Mouse (Mus musculus) liver, embryonic 15.5 days (tissue): Measurements from ENCODE around the gene St6galnac1. TPM values are rescaled to one million over a fixed set of nuclear protein-coding genes. Genes with fewer than 3 reads are reported as not detected.
"Not testable (repeated sequence)": the region's sequence is repeated elsewhere in the genome, so short reads cannot be mapped to it uniquely, and the experiment has no call there.

Experiments
- ATAC-seq: fragments of 200-750 bp; cut with Nextera tagmentation; 2 replicates; pipeline ENCODE4 v1.8.0; 2017; ENCODE audit warnings: moderate number of reproducible peaks, mild to moderate bottlenecking, moderate library complexity; ENCODE audit not compliant: insufficient read depth
- H3K27ac ChIP-seq: fragments of 300-500 bp; sonication (generic); replicated peaks from 2 replicates; pipeline ENCODE4 v1.5.1; 2015; ENCODE audit warnings: mild to moderate bottlenecking, inconsistent platforms
- H3K27me3 ChIP-seq: fragments of 300-500 bp; sonication (generic); 2 replicates; pipeline ENCODE4 v1.6.1; 2015; ENCODE audit warnings: mild to moderate bottlenecking, inconsistent platforms
- H3K36me3 ChIP-seq: fragments of 300-500 bp; sonication (generic); replicated peaks from 2 replicates; pipeline ENCODE4 v1.6.1; 2015; ENCODE audit warnings: moderate library complexity, mild to moderate bottlenecking, inconsistent platforms
- H3K4me1 ChIP-seq: fragments of 300-500 bp; sonication (generic); replicated peaks from 2 replicates; pipeline ENCODE4 v1.6.1; 2015; ENCODE audit warnings: inconsistent platforms
- H3K4me2 ChIP-seq: fragments of 300-500 bp; sonication (generic); 2 replicates; pipeline ENCODE4 v1.6.1; 2015; ENCODE audit warnings: moderate library complexity, mild to moderate bottlenecking, inconsistent platforms
- H3K4me3 ChIP-seq: fragments of 300-500 bp; sonication (generic); replicated peaks from 2 replicates; pipeline ENCODE4 v1.5.1; 2015; ENCODE audit warnings: mild to moderate bottlenecking, inconsistent platforms
- H3K9ac ChIP-seq: fragments of 300-500 bp; sonication (generic); 2 replicates; pipeline ENCODE4 v1.6.1; 2015; ENCODE audit warnings: moderate library complexity, mild to moderate bottlenecking, inconsistent platforms
- H3K9me3 ChIP-seq: fragments of 300-500 bp; sonication (generic); replicated peaks from 2 replicates; pipeline ENCODE4 v1.6.1; 2016; ENCODE audit warnings: inconsistent platforms
- WGBS: fragments of 180-500 bp; shearing (Covaris S2); methylation state at CpG from one replicate; pipeline ENCODE4 v1.1.7; 2015; ENCODE audit warnings: mixed read lengths; ENCODE audit not compliant: insufficient replicate concordance; 5-methylcytosine and 5-hydroxymethylcytosine counted together
- polyA plus RNA-seq: library from polyadenylated mRNA; unstranded; fragments of >200 nt; fragmentation: Nextera tagmentation; extraction: Ambion mirVana; gene quantifications from 2 replicates; pipeline ENCODE4 v1.2.1, GENCODE M21; 2015

The St6galnac1 gene
- polyA plus RNA-seq, 1 experiment from 2014 or later = not detected

DNA sequence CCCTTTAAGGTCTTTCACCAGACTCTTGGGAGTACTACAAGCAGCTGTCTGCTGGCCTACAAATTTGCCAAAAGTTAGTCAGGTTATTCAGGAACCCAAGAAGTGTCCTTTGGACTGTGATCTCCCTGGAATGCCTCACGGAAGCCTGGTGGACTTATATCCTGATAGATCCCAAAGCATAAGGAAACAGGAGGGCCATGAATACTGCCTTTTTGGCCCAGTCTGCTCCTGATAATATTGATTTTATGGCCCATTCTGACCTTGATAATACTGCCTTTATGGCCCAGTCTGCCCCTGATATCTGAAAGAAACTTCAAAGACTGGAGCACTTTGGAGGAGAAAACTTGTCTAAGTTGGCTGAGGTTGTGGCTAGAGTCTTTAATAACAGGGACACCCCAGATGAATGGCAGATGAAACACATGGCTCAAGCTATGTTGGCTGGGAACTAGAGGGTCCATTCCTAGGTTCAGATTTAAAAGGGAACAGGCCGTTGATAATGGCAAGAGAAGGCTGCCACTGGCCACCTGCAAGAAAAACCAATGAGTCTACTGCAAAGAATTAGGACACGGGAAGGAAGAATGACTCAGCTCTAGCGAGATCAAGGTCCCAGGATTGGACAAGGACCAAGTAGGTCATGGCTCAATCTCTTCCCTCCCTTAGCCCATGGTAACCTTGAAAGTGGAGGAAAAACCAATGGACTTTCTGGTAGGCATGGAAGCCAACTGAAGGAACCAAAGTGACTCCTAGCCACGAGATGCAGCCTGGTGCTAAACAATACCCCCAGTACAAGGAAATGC lies 21.4 kb downstream of the St6galnac1 start:
- no peak overlapping the region for H3K4me3 ChIP-seq
- H3K27ac ChIP-seq = no peak overlapping the region
- ATAC-seq = no peak
- no peaks in the 10 kb centered on the region for H3K27me3 ChIP-seq
- H3K4me2 ChIP-seq = no peak overlapping the region
- WGBS = 61% methylated on average over 5 of the region's 5 CpGs
- no peaks in the 10 kb centered on the region for H3K9me3 ChIP-seq
- H3K36me3 ChIP-seq = no peaks in the 10 kb centered on the region
- no peaks in the 10 kb centered on the region for H3K4me1 ChIP-seq
- no peak overlapping the region for H3K9ac ChIP-seq

DNA sequence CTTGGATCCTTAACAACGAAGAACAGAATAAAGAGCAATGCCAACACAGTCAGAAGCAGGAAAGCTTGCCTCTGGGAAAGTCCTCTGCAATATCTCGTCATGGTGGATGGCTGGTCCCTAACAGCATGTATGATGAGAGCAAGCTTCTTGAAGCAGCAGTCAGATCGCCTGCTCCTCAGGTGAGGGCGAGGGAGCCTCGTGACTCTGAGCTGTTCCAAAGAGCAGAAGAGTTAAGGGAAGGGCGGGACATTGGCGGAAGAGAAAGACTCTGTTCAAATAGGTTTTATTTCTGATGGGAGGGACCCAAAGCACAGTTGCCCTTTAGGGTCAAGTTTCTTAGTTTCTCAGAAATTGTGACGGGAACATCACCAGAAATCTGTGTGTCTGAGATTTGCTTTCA lies 25.6 kb downstream of the St6galnac1 start:
- Histone ChIP-seq H3K4me3 (no peak overlapping the region), H3K9me3 (no peaks in the 10 kb centered on the region), H3K4me1 (no peaks in the 10 kb centered on the region), H3K27ac (no peak overlapping the region), H3K27me3 (no peaks in the 10 kb centered on the region), H3K9ac (no peak overlapping the region), H3K36me3 (no peaks in the 10 kb centered on the region), H3K4me2 (no peak overlapping the region)
- WGBS = 54% methylated on average over 8 of the region's 8 CpGs
- no peak for ATAC-seq

DNA sequence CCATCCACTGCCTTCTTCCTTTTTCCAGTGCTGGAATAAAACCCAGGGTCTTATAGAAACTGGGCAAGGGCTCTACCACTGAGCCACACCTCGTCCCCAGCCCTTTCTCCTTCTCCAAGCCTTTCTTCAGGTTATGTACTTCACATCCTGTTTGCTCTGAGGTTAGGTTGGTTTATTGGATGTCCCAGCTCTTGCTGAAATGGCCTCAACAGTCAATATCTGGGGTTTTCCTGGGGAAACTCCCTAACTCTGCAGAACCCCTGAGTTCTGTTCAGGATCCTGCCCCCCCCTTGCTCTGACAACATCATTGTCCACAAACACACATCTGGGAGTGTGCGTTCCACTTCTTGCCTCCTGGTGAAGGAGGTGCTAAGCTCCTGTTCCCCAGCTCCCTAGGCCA lies 26.6 kb downstream of the St6galnac1 start:
- ATAC-seq, H3K9me3 ChIP-seq, H3K27ac ChIP-seq, H3K36me3 ChIP-seq, H3K9ac ChIP-seq, H3K27me3 ChIP-seq, H3K4me2 ChIP-seq, H3K4me3 ChIP-seq, H3K4me1 ChIP-seq: not testable (repeated sequence)
- 59% methylated on average over 2 of the region's 2 CpGs for WGBS

DNA sequence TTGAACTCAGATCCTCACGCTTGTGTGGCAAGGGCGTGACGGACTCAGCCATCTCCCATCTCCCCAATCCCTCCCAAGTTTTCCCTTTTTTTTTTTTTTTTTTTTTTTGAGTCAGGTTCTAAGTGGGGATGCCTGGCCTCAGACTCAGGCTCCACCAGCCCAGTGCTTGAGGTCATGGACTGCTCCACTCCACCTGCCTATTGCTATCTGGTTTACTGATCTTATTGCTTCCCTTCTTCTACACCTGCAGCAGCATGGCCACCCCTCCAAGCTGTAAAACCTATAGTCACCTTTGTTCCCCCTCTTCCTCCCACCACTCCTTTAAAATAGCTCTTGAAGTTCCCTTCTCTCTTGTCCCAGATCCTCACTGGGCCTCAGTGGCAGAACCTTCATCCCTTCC lies 28.5 kb downstream of the St6galnac1 start:
- not testable (repeated sequence) for H3K27ac ChIP-seq, H3K9ac ChIP-seq, ATAC-seq, H3K4me3 ChIP-seq, H3K4me1 ChIP-seq, H3K27me3 ChIP-seq, H3K4me2 ChIP-seq, H3K36me3 ChIP-seq, H3K9me3 ChIP-seq
- 68% methylated on average over 3 of the region's 3 CpGs for WGBS

DNA sequence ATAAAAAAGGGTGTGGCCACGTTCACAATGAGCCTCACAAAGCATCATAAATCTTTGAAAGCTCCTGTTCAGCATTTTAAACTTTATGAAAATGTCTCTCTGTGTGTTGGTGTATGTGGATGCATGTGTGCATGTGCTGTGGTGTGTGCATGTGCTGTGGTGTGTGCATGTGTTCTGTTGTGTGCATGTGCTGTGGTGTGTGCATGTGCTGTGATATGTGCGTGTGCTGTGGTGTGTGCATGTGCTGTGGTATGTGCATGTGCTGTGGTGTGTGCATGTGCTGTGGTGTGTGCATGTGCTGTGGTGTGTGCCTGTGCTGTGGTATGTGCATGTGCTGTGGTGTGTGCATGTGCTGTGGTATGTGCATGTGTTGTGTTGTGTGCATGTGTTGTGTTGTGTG lies 29.9 kb downstream of the St6galnac1 start:
- H3K4me2 ChIP-seq, H3K27ac ChIP-seq, H3K4me1 ChIP-seq, H3K9ac ChIP-seq, H3K9me3 ChIP-seq, ATAC-seq, H3K4me3 ChIP-seq, H3K27me3 ChIP-seq, H3K36me3 ChIP-seq: not testable (repeated sequence)
- 47% methylated on average over 2 of the region's 2 CpGs for WGBS

DNA sequence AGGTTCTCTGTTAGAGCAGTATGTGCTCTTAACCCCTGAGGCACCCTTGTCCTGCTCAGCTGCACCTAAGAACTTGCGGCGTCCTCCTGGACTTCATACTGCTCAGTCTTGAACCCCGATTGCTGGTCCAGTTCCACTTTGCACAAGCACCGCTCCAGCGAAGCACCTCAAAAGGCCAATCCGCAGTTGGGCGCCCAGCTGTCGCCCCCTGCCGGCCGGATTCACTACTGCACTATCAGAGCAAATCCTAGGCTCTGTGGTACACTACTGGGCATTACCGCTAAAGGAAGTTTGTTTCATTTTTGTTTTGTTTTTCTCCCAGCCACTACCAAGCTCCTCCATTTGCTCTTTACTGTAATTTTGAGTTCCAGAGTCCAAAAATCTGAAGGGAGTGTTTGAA lies 36.9 kb downstream of the St6galnac1 start:
- no peak for ATAC-seq
- no peaks in the 10 kb centered on the region for H3K4me1 ChIP-seq
- H3K9ac ChIP-seq = no peak overlapping the region
- H3K27ac ChIP-seq = no peak overlapping the region
- H3K27me3 ChIP-seq = no peaks in the 10 kb centered on the region
- H3K36me3 ChIP-seq = no peaks in the 10 kb centered on the region
- no peak overlapping the region for H3K4me3 ChIP-seq
- H3K9me3 ChIP-seq = no peaks in the 10 kb centered on the region
- H3K4me2 ChIP-seq = no peak overlapping the region
- WGBS = 48% methylated on average over 11 of the region's 11 CpGs

DNA sequence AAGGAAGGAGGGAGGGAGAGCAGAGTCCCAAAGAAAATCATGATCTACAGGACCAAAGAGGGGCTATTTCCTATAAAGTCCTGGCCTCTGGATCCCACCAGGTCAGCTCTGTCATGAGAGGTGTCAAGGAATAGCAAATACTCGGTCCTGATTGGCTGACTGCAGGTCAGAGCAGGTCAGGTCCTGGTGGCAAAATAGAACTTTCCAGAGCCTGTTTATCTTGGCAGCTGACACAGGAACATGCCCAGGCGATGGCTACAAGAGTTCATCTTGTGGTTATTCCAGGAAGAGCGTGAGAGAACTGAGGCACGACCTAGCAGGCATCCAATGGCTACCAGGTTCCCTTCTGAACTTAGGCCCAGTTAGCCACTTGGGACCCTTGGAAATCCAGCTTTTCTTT lies 42.8 kb downstream of the St6galnac1 start:
- no peaks in the 10 kb centered on the region for H3K9me3 ChIP-seq
- H3K9ac ChIP-seq = no peak overlapping the region
- no peak overlapping the region for H3K4me2 ChIP-seq
- no peak overlapping the region for H3K27ac ChIP-seq
- no peaks in the 10 kb centered on the region for H3K36me3 ChIP-seq
- no peak for ATAC-seq
- no peaks in the 10 kb centered on the region for H3K4me1 ChIP-seq
- H3K4me3 ChIP-seq = no peak overlapping the region
- WGBS = 43% methylated on average over 4 of the region's 4 CpGs
- no peaks in the 10 kb centered on the region for H3K27me3 ChIP-seq

DNA sequence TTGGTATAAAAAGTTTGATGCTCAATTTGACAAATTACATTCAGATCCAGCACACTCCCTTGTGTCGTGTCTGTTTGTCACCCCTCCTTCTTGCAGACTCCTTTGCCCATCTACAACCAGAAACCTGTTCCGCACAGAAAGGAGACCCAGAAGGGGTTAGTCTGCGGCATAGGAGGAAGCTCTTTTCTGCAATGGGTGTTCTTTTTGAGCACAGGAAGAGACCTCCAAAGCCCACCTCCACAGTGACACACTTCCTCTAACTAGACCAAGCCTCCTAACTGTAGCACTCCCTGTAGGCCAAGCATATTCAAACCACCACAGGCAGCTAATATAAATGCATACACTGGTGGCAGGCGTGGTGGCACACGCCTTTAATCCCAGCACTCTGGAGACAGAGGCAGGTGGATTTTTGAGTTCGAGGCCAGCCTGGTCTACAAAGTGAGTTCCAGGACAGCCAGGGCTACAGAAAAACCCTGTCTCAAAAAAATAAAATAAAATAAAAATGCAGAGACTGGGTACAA lies 44.2 kb downstream of the St6galnac1 start:
- H3K9me3 ChIP-seq, H3K4me1 ChIP-seq, H3K4me2 ChIP-seq, H3K27me3 ChIP-seq, H3K9ac ChIP-seq, ATAC-seq, H3K4me3 ChIP-seq, H3K36me3 ChIP-seq, H3K27ac ChIP-seq: not testable (repeated sequence)
- 65% methylated on average over 6 of the region's 6 CpGs for WGBS

DNA sequence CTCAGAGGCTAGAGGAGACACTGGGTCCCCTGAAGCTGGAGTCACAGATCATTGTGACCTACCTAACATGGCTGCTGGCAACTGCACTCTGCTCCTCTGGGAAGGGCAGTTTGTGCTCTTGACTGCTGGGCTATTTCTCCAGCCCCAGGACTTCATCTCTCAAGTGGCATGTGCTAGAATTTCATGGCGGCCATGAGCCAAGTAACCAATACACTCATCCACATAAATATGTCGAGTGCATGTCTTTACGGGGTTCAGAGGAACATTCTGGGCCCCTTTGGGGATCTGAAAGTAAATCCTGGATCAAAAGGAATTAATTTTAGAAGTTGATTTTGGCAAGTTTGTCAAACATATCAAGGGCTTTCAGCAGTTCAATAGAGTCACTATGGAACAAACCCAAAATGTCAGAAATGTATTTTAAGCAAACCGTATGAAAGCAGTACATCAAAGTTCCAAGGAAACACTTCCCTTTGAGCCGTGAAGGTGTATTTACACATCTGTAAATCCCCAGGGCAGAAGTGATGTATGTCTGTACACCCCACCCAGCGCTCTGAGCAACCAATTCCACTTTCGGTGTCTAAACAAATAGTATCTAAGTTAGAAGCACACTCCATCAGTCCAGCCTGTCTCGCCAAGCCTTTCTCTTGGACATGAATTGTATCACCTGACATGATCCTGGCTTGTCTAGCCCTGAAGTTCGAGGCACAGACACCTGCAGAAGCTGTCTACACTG lies 45.9 kb downstream of the St6galnac1 start:
- Histone ChIP-seq H3K36me3 (no peaks in the 10 kb centered on the region), H3K4me3 (no peak overlapping the region), H3K27ac (no peak overlapping the region), H3K27me3 (no peaks in the 10 kb centered on the region), H3K4me2 (no peak overlapping the region), H3K9ac (no peak overlapping the region), H3K4me1 (no peaks in the 10 kb centered on the region), H3K9me3 (no peaks in the 10 kb centered on the region)
- no peak for ATAC-seq
- WGBS = 64% methylated on average over 9 of the region's 9 CpGs

DNA sequence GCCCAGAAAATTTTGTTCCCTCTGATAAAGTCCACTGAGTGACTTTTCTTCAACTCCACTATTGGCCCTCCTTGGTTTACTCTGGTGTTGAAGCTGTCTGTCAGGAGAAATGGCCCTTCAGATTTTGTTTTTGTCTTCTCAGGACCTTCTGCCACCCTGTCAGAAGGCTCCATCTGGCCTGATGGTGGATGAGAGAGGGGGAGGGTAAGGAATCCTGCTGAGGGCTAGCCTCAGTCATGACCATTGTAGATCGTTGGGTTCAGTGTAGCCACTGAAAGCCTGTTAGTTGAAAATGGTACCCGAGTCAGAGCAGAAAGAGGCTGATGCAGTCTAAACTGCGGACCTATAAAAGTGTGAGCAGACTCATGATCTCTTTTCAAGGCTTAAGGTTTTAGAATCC lies 49.2 kb downstream of the St6galnac1 start:
- no peaks in the 10 kb centered on the region for H3K9me3 ChIP-seq
- 0 out of 2 replicates have a peak, but pooled peaks cover 4% of the 10 kb centered on the region for H3K27me3 ChIP-seq
- no peaks in the 10 kb centered on the region for H3K4me1 ChIP-seq
- no peak overlapping the region for H3K27ac ChIP-seq
- no peak overlapping the region for H3K4me3 ChIP-seq
- WGBS = 68% methylated on average over 3 of the region's 3 CpGs
- H3K9ac ChIP-seq = no peak overlapping the region
- no peak overlapping the region for H3K4me2 ChIP-seq
- no peak for ATAC-seq
- H3K36me3 ChIP-seq = no peaks in the 10 kb centered on the region

DNA sequence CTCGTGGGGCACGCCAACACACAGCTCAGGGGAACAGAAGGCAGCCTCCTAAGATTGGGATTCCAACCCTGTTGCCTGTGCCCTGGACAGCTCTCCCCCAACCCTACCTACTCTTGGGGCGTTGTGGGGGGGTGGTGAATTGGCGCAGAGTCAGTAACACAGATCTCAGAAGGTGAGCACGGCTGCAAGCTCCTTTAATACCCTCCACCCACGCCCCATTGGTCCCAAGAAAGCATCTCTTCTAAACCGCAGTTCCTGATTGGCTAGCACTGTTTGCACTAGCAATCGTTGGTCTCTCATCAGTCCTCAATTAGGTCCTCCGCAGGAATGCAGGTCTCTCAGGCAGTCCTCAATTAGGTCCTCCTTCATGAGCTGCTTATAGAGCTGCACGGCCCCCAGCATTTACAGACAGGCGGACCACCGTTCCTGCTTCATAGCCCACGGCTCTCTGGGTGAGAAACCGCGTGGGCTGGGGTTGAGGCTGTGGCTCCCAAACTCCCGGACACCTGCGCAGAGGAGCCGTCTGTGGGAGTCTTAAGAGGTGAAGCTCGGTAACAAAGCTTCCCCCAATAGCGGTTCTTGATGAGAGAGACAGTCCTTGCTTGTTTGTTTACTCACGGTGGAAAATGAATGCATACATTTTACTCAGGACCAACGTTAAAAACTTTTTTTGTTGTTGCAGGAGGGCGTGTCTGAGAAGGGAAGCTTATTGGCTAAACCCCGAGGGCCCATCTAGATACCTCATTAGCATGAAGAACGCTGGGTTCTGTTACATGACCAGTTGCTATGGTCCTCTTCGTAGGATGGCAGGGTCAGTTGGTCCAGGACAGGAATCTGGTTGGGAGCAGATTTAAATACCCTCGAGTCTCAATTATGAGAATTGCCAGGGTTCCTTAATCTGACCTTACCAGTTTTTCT lies 50.0 kb downstream of the St6galnac1 start:
- ATAC-seq = no peak
- no peaks in the 10 kb centered on the region for H3K4me1 ChIP-seq

More for the DNA sequence above, 50.0 kb downstream of the St6galnac1 start:
- H3K9ac ChIP-seq = no peak overlapping the region
- no peaks in the 10 kb centered on the region for H3K9me3 ChIP-seq
- no peaks in the 10 kb centered on the region for H3K36me3 ChIP-seq
- H3K4me3 ChIP-seq = no peak overlapping the region
- 0 out of 2 replicates have a peak, but pooled peaks cover 4% of the 10 kb centered on the region for H3K27me3 ChIP-seq
- no peak overlapping the region for H3K27ac ChIP-seq
- 33% methylated on average over 27 of the region's 27 CpGs for WGBS
- no peak overlapping the region for H3K4me2 ChIP-seq
